Mouse (Mus musculus): ENCODE measurements around the gene Tbc1d8.

DNA sequence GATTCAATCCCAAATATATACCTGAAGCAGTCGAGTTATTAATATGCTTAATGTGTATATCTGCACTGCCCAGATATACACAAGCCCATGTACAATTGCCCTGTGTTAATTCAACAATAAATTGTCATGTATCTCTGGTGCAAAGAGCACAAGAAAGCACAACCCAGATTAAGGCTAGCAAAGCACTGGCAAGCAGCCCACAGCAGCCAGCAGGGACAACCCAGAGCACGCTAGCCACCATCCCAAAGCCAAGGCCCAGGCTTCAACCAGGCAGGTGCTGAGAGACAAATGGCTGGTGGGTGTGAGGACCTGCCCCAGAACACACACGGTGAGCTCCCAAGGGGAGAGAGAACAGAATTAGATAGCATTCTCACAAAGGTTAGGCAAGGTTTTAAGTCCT is 92.1 kb downstream of the Tbc1d8 start:
- TF ChIP-seq CTCF (IDR thresholded peaks at IDR 0.05; ENCODE audit: low read depth) (no peak), EP300 (IDR thresholded peaks at IDR 0.05; ENCODE audit: low read depth) (no peak)
